Mouse (Mus musculus): ENCODE data around the gene Rasgrf2. TPM values are rescaled to one million over a fixed set of nuclear protein-coding genes. Genes with fewer than 3 reads are reported as not detected.

Gene Rasgrf2
- total RNA-seq, 1 experiment from 2014 or later: 2.6 TPM

DNA sequence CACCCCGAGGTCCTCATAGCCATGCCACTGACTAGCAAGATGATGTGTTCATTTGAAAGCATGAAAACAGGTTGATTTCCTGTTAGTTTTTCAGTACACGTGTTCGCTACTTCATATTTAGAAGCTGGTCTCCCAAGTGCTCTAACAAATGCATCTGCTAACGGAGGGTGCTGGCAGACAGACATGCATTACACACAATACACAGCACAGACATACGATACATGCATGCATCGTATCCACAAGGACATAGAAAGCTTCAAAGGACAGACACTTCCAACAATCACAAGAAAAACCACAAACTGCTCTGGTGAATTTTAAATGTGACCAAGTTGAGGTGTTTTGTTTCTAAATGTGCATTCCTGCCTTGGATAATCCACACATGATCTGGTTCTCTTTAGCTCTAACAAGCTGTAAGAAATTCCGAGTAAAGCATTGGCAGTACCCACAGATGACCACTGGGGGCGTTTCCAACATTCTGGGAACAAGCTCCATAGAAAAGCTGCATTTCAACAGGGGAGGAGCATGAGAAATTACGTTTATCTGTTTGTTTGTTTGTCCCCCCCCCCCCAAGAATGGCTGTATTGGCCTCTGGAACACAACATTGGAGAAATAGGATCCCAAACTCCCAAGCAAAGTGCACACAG is 249.5 kb downstream of the Rasgrf2 start:
- DNase-seq: peak; percentile 37

DNA sequence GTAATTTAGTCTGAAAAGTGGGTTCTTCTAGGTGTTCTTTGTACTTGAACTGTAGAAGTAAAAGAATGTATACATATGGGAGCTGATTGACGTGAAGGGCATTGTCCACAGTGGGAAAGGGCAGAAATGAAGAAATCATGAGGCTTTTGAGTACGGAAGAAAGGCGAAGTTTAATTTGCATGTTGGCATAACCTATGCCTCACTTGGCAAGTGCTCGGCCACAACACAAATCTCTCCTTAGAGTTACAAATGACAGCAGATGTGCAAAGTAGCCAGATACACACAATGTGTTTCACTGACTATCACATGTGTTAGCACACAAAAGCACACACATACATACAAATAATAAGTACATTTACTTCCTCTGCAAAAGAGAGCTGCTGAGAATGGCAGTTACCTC is 251.2 kb downstream of the Rasgrf2 start:
- DNase-seq: no peak

DNA sequence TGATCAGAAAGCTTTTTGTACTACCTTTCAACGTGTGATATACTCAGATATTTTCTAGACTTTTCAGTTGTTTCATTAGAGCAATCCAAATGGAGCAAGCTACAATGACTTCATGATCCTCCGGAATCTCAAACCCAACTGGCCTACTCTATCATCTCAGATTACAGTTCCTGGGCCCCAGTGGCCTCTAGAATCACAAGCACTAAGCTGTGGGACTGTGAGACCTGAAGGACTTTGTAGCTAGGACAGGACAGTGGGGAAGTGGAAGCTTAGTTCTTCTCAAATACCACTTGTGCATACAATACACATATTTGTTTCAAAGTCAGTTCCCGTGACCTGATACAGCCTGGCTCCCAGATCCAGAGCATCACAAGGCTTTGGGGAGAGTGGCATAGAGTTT is 253.5 kb downstream of the Rasgrf2 start:
- no peak for DNase-seq

DNA sequence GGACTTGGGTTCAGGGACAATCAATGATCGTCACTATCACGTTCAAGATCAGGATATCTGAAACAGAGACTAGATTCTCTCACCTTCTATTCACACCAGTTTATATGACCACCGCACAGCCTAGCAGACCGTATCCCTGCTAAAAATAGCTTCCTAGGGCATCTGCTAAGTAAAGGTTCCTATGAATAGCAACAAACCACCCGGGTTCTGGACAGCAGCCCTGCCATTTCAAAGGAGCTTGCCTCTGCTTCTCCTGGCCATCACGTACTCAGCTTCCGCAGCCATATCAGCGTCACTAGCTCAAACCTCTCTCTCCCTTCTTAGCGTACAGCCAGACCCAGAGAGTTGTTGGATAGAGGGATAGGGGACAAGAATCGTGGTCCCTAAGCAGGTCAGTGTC is 254.1 kb downstream of the Rasgrf2 start:
- no peak for DNase-seq

DNA sequence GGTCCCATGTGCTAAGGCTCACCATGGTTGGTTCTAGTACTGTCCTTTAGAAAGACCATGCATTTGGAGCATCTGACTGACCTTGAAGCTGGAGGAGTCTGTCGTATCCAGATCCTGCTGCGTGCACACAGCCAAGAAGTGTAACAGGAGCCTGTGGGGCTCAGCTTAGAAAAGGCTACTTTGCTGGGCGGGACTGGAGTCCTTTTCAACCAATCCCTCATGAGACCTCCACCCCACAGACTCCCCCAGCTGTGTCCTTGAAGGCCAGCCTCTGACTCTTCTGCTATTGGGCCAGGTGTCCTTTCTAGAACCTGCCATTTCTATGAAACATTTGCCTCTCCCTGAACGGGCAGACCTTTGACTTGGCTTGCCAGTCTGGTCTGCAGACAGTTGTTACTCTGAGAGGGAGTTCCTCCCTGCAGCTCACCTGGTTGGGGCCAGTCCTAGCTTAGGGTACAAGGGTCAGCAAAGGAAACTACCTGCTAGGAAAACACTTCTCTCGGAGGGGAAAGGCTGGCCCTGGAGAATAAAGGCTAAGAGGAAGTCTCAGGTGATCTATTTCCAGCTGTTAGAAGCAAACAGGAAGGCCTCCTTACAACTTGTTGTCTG is 254.6 kb downstream of the Rasgrf2 start, which contains the start of gene Ckmt2:
Gene Ckmt2, minus strand, starts transcription at position 145 of the 609 bp plus-strand sequence.
- DNase-seq: no peak

DNA sequence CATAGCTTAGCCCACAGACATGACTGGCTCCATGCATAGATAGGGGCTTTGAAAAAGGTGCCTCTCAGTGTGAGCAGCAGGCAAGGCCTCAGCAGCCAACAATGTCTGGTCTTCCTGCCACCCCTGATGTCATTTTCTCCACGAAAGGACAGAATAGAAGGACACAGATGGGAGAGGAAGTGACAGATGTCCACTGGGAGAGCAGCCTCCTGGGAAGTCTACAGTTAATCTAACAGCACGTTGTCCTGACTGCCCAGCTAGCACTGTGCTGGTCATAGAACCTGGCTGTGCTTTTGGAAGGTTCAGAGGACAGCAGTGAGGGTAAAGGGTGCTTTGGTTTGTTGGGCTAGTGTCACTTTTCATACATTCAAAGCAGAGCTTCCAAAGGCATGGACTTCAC is 255.9 kb downstream of the Rasgrf2 start:
- no peak for DNase-seq

DNA sequence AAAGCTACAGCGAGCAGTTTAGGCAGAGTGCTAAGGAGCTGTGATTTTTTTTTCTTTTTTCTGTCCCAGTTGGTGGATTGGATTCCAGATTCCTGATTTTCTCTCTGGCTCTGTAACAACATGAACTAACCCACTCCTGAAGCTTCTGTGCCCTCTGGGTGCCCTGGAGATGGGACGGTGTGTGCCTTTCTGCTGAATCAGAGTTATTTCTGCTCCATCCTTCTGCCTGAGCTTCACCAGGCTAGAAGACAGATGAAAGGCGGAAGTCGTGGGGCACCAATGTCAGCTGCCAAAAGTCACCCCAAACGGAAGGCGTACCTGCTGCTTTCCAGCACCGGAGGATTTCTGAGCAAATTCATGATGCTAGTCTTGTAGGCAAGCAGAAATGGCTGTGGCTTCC is 256.9 kb downstream of the Rasgrf2 start:
- DNase-seq: no peak

DNA sequence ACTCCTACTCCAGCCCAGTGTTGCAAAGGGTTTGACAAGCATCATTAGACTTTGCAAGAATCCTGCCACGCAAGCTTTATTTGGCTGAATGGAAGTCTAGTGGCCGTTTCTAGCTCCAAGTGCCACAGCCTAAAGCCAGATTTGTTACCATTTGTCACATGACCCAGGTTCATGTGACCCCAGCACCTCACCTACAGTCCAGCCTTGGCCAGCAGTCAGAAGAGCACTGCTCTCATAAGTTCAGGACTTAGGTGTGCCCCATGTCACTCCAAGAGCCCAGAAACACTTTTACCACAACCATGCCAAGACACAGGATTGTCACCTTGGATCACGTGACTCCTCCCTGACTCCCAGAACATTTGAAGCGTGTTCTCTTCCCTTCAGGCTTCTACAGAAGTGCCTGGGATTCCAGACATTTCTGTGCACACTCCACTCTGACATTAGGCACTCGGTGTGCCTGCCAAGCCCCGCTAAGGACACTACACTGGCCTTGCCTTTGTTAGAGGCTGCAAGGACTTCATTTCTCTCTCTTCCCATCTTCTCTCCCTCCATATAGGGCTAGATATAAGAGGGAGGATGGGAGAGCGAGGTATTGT is 257.6 kb downstream of the Rasgrf2 start:
- DNase-seq: no peak

DNA sequence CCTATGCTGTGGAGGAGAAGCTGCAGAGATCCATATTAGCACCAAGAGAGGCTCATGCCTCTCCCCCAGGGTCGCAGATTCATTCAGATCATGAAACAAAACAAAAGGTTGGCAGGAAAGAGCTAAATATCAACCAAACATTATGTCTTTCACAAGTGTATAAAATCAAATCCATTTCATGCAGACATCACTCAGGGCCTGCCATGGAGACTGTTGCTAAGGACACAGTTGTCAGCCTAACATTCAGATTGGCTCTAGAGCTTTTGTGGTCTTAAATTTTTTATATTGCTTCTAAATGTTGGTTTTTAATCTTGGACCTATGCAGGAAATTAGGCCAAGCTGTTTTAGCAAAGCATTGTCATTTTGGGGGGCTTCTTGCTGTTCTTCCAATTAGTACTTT is 262.9 kb downstream of the Rasgrf2 start:
- DNase-seq: no peak

DNA sequence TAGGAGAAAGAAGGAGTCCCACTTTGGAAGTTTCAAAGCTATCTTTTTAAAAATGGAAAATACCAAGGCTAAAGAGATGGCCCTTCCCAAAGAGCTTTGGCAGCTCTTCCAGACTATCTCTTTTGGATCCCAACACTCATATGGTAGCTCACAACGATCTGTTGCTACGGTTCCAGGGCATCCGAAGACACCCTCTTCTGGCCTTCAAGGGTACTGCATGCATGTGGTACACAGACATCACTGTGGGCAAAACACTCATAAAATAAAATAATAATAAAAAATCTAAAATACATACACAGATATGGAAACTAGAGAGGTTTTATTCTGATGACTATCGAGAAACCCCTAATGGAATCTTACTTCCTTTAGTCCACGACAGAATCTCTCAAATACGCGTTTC is 272.6 kb downstream of the Rasgrf2 start:
- DNase-seq: peak; percentile 9

DNA sequence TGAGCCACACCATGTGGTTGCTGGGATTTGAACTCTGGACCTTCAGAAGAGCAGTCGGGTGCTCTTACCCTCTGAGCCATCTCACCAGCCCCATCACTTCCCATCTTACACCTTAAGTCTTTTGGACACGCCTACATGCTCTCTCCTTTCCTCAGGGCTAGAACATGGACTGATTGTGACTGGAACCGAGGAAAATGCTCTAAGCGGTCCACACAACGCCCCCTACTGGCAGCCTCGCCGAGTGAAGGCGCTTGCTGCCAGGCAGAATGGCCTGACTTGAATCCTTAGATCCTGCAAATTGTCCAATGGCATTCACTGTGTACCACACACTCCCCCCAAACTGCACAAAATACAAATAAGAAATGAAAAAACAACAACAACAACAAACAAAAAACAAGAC is 274.0 kb downstream of the Rasgrf2 start:
- DNase-seq: no peak

DNA sequence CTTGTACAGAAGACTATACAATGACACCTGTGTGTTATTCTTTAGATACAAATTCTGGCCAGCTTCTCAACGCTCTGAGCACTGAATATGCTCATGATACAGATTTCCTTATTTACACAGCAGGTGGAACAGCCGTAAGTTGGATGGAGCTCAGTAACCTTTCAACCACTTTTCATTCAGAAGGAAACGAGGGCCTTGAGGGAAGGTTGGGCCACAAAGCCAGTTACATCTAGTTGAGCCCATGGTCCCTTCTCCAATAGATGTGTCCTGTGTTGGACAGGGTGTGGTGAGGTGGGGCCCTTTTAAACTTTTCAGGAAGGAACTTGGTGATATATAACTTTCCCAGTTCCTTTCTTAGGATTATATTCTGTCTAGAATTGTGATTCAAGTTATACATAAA is 277.0 kb downstream of the Rasgrf2 start:
- DNase-seq: no peak

Other genes starting within 250 kb of the Rasgrf2 start
- not detected in 2 replicates for gene Gm20379, start 174.3 kb upstream of the Rasgrf2 start, total RNA-seq (2021)
- gene Dhfr, start 223.1 kb upstream of the Rasgrf2 start, total RNA-seq (2021): 4.3 and 5.4 TPM in 2 replicates
- gene Msh3, start 223.3 kb upstream of the Rasgrf2 start, total RNA-seq (2021): 29.6 and 38.8 TPM in 2 replicates

Data from adrenal gland, postnatal 25 days (tissue).